Mouse (Mus musculus) stomach, postnatal 0 days (tissue): ENCODE results near the gene Lypla2. TPM values are rescaled to one million over a fixed set of nuclear protein-coding genes. Genes with fewer than 3 reads are reported as not detected.

Experiments used
- ATAC-seq: fragments of 200-750 bp; cut with Nextera tagmentation; 2 replicates; pipeline ENCODE4 v1.8.0; 2017; ENCODE audit not compliant: low FRiP score, low TSS enrichment
- DNase-seq: peaks from one replicate; pipeline ENCODE4 v3.0.0-alpha.2; 2016; ENCODE audit warnings: low spot score
- H3K27ac ChIP-seq: fragments of 300-500 bp; sonication (generic); replicated peaks from 2 replicates; pipeline ENCODE4 v1.5.1; 2014; ENCODE audit warnings: mild to moderate bottlenecking, control low read depth
- H3K27me3 ChIP-seq: fragments of 300-500 bp; sonication (generic); 2 replicates; pipeline ENCODE4 v1.6.1; 2014; ENCODE audit warnings: low read length; ENCODE audit not compliant: control insufficient read depth, insufficient read depth
- H3K36me3 ChIP-seq: fragments of 300-500 bp; sonication (generic); 2 replicates; pipeline ENCODE4 v1.6.1; 2014; ENCODE audit warnings: low read length, mixed read lengths; ENCODE audit not compliant: control insufficient read depth, insufficient read depth
- H3K4me1 ChIP-seq: fragments of 300-500 bp; sonication (generic); replicated peaks from 2 replicates; pipeline ENCODE4 v1.6.1; 2014; ENCODE audit warnings: antibody characterized with exemption; ENCODE audit not compliant: control insufficient read depth, insufficient read depth
- H3K4me2 ChIP-seq: fragments of 300-500 bp; sonication (generic); replicated peaks from 2 replicates; pipeline ENCODE4 v1.6.1; 2014; ENCODE audit warnings: low read depth, mild to moderate bottlenecking, control low read depth, moderate library complexity
- H3K4me3 ChIP-seq: fragments of 300-500 bp; sonication (generic); 2 replicates; pipeline ENCODE4 v1.5.1; 2014; ENCODE audit warnings: low read depth, low read length, control low read depth
- H3K9ac ChIP-seq: fragments of 300-500 bp; sonication (generic); 2 replicates; pipeline ENCODE4 v1.6.1; 2014; ENCODE audit warnings: mild to moderate bottlenecking, low read length, control low read depth, mixed read lengths
- H3K9me3 ChIP-seq: fragments of 300-500 bp; sonication (generic); 2 replicates; pipeline ENCODE4 v1.6.1; 2016; ENCODE audit warnings: low read length; ENCODE audit not compliant: control insufficient read depth
- CTCF ChIP-seq: IDR thresholded peaks from 2 replicates; pipeline ENCODE4 v1.5.1; 2016; ENCODE audit warnings: antibody characterized with exemption, low read depth, mild to moderate bottlenecking, moderate library complexity
- EP300 ChIP-seq: optimal IDR thresholded peaks from 2 replicates; pipeline ENCODE3; 2016; ENCODE audit warnings: antibody characterized with exemption
- WGBS: fragments of 180-500 bp; shearing (Covaris S2); extraction: QIAGEN DNeasy Blood & Tissue Kit; methylation state at CpG from one replicate; pipeline ENCODE4 v1.1.7; 2014; 5-methylcytosine and 5-hydroxymethylcytosine counted together
- polyA plus RNA-seq: library from polyadenylated mRNA; unstranded; fragments of >200 nt; fragmentation: Nextera tagmentation; extraction: Ambion mirVana; gene quantifications from 2 replicates; pipeline ENCODE4 v1.2.1, GENCODE M21; 2015

The Lypla2 gene
- polyA plus RNA-seq, 1 experiment from 2014 or later = 88.6 TPM

GRCm38 (mm10) chr4:135987714-135988113, 15.3 kb upstream of the Lypla2 start:
- H3K4me1 ChIP-seq = no peaks in the 10 kb centered on the region
- 63% methylated on average over 9 of the region's 9 CpGs for WGBS
- 0 out of 2 replicates have a peak, but pooled peaks cover 4% of the 10 kb centered on the region for H3K36me3 ChIP-seq
- H3K27ac ChIP-seq = peak overlapping the region; percentile 90
- H3K4me3 ChIP-seq = peak overlapping the region; percentile 98
- peak overlapping the region; percentile 97 for H3K4me2 ChIP-seq
- DNase-seq (no peak), ATAC-seq (no peak)
- no peaks in the 10 kb centered on the region for H3K27me3 ChIP-seq
- H3K9me3 ChIP-seq = no peaks in the 10 kb centered on the region
- no peak overlapping the region for H3K9ac ChIP-seq
- no peak for TF ChIP-seq CTCF

GRCm38 (mm10) chr4:135986943-135987710, 14.7 kb upstream of the Lypla2 start, which contains the start of gene Pithd1:
Gene Pithd1 (minus strand): TSS chr4:135987264.
- under 1% methylated on average over 79 of the region's 81 CpGs for WGBS
- H3K4me2 ChIP-seq = peak within 1 kb of the TSS; percentile 97

GRCm38 (mm10) chr4:135986301-135986942, 14.0 kb upstream of the Lypla2 start:
- no peaks in the 10 kb centered on the region for H3K27me3 ChIP-seq
- peak overlapping the region; percentile 95 for H3K9ac ChIP-seq
- H3K4me3 ChIP-seq = peak overlapping the region; percentile 98
- WGBS = 5% methylated on average over 23 of the region's 23 CpGs
- H3K36me3 ChIP-seq = 0 out of 2 replicates have a peak, but pooled peaks cover 4% of the 10 kb centered on the region
- ATAC-seq (no peak; the same call in 1 of the 2 replicates), DNase-seq (no peak)
- H3K27ac ChIP-seq = peak overlapping the region; percentile 90
- TF ChIP-seq EP300 = no peak
- TF ChIP-seq CTCF = no peak
- H3K4me2 ChIP-seq = peak overlapping the region; percentile 97
- H3K4me1 ChIP-seq = no peaks in the 10 kb centered on the region
- no peaks in the 10 kb centered on the region for H3K9me3 ChIP-seq

More at GRCm38 (mm10) chr4:135986943-135987710, 14.7 kb upstream of the Lypla2 start, which contains the start of gene Pithd1:
- DNase-seq = peak; percentile 94
- TF ChIP-seq EP300 (no peak), CTCF (peak; percentile 53)
- 0 out of 2 replicates have a peak, but pooled peaks cover 4% of the 10 kb centered on the region for H3K36me3 ChIP-seq
- no peaks in the 10 kb centered on the region for H3K27me3 ChIP-seq
- H3K27ac ChIP-seq = peak within 1 kb of the TSS; percentile 90
- peak within 1 kb of the TSS; percentile 95 for H3K9ac ChIP-seq
- H3K9me3 ChIP-seq = no peaks in the 10 kb centered on the region
- H3K4me1 ChIP-seq = no peaks in the 10 kb centered on the region
- H3K4me3 ChIP-seq = peak within 1 kb of the TSS; percentile 98
- ATAC-seq = peak; percentile 90

- WGBS = 74% methylated on average over 7 of the region's 7 CpGs
- Histone ChIP-seq H3K27me3 (no peaks in the 10 kb centered on the region), H3K36me3 (0 out of 2 replicates have a peak, but pooled peaks cover 4% of the 10 kb centered on the region), H3K9me3 (no peaks in the 10 kb centered on the region), H3K27ac (no peak overlapping the region), H3K4me1 (no peaks in the 10 kb centered on the region), H3K4me3 (peak overlapping the region; percentile 98; the same call in 1 of the 2 replicates), H3K4me2 (peak overlapping the region; percentile 97), H3K9ac (peak overlapping the region; percentile 95)
- DNase-seq (no peak), ATAC-seq (no peak)
- no peak for TF ChIP-seq EP300
- TF ChIP-seq CTCF = no peak
Observed at GRCm38 (mm10) chr4:135985769-135986168, 13.3 kb upstream of the Lypla2 start.

GRCm38 (mm10) chr4:135985193-135985592, 12.8 kb upstream of the Lypla2 start:
- no peak overlapping the region for H3K27ac ChIP-seq
- ATAC-seq (no peak), DNase-seq (no peak)
- WGBS = 85% methylated on average over 5 of the region's 5 CpGs
- H3K4me3 ChIP-seq = no peak overlapping the region
- H3K4me1 ChIP-seq = no peaks in the 10 kb centered on the region
- 0 out of 2 replicates have a peak, but pooled peaks cover 4% of the 10 kb centered on the region for H3K36me3 ChIP-seq
- H3K4me2 ChIP-seq = no peak overlapping the region
- TF ChIP-seq EP300 = no peak
- no peak for TF ChIP-seq CTCF
- H3K9me3 ChIP-seq = no peaks in the 10 kb centered on the region
- no peak overlapping the region for H3K9ac ChIP-seq
- no peaks in the 10 kb centered on the region for H3K27me3 ChIP-seq
